Comparison of ENCODE assay signal across 8 mouse cellular contexts in genomic region chr12:24832438-24832837, GRCm38 (mm10). TPM values are rescaled to one million over a fixed set of nuclear protein-coding genes. Genes with fewer than 3 reads are reported as not detected.
DNase-seq lines count a peak whose midpoint lies in the region; ATAC-seq and TF ChIP-seq lines count a peak whose summit lies in the region.

No protein-coding gene starts in this region.

- peak overlapping the region; percentile 69 for H3K4me2 ChIP-seq in forebrain, embryonic 15.5 days (replicated peaks)
- peak overlapping the region; percentile 86 for H3K4me2 ChIP-seq in liver, embryonic 14.5 days (ENCODE audit: low read depth)

- H3K27ac ChIP-seq in heart, embryonic 10.5 days: peak overlapping the region; percentile 98; the same call in 1 of the 2 replicates
- H3K27ac ChIP-seq in ES-Bruce4 (ENCODE audit: insufficient read depth, low read length): no peak overlapping the region
- H3K27ac ChIP-seq in forebrain, embryonic 15.5 days (replicated peaks): no peak overlapping the region
- H3K27ac ChIP-seq in liver, embryonic 14.5 days: no peak overlapping the region

- H3K4me1 ChIP-seq in heart, embryonic 10.5 days: peaks cover 38% of the 10 kb centered on the region
- H3K4me1 ChIP-seq in ES-Bruce4 (ENCODE audit: control insufficient read depth, insufficient read depth, low read length): peaks cover 3% of the 10 kb centered on the region
- peaks cover 39% of the 10 kb centered on the region for H3K4me1 ChIP-seq in forebrain, embryonic 15.5 days
- peaks cover 3 to 12% of the 10 kb centered on the region in 2 experiments; a peak in 3 of 4 replicates for H3K4me1 ChIP-seq in liver, embryonic 14.5 days (replicated peaks; ENCODE audit: control insufficient read depth in 2 of 2, insufficient read depth in 2 of 2, low read length in 1 of 2)

- no peaks in the 10 kb centered on the region for H3K27me3 ChIP-seq in heart, embryonic 10.5 days (ENCODE audit: insufficient read depth, poor library complexity, severe bottlenecking)
- H3K27me3 ChIP-seq in ES-Bruce4 (ENCODE audit: control insufficient read depth, insufficient read depth, low read length, poor library complexity, severe bottlenecking): no peaks in the 10 kb centered on the region
- no peaks in the 10 kb centered on the region for H3K27me3 ChIP-seq in forebrain, embryonic 15.5 days
- H3K27me3 ChIP-seq in liver, embryonic 14.5 days (ENCODE audit: control insufficient read depth, insufficient read depth, low read length): peaks cover 12% of the 10 kb centered on the region

- no peak for TF ChIP-seq CTCF in ES-Bruce4 (IDR thresholded peaks at IDR 0.05; ENCODE audit: low read depth, low read length)
- TF ChIP-seq CTCF in liver, embryonic 14.5 days (IDR thresholded peaks at IDR 0.05; ENCODE audit: low read depth): no peak

- no peaks in the 10 kb centered on the region for H3K36me3 ChIP-seq in heart, embryonic 10.5 days
- H3K36me3 ChIP-seq in ES-Bruce4 (ENCODE audit: control insufficient read depth, insufficient read depth, low read length, poor library complexity, severe bottlenecking): no peaks in the 10 kb centered on the region
- H3K36me3 ChIP-seq in forebrain, embryonic 15.5 days: no peaks in the 10 kb centered on the region
- no peaks in the 10 kb centered on the region for H3K36me3 ChIP-seq in liver, embryonic 14.5 days (replicated peaks; ENCODE audit: control insufficient read depth, insufficient read depth, low read depth)

- DNase-seq in heart, embryonic 10.5 days (ENCODE audit: low spot score): no peak
- DNase-seq in heart, postnatal 25 days (ENCODE audit: low spot score): no peak
- DNase-seq in liver, embryonic 14.5 days (ENCODE audit: low read depth in 3 of 3, low spot score in 3 of 3): no peak
- no peak for DNase-seq in ovary, postnatal 14 days (ENCODE audit: low spot score)
- DNase-seq in right cerebral cortex, postnatal 4 days: no peak
- DNase-seq in gastrocnemius, postnatal 4 days (ENCODE audit: low spot score in 2 of 2): no peak

- intact Hi-C loops in heart, postnatal 25 days (cut with DNase I): loop anchor here (5.0 kb wide), 1 partner anchor 115 kb away; no protein-coding TSS in a partner anchor

- no peak for TF ChIP-seq POLR2A in ES-Bruce4 (IDR thresholded peaks at IDR 0.05; ENCODE audit: insufficient read depth, low read length)

- 29% methylated on average over 2 of the region's 2 CpGs for WGBS in heart, embryonic 10.5 days
- 19% methylated on average over 2 of the region's 2 CpGs for WGBS in forebrain, embryonic 15.5 days
- WGBS in liver, embryonic 14.5 days (ENCODE audit: insufficient replicate concordance): 41% methylated on average over 2 of the region's 2 CpGs

- peak overlapping the region; percentile 85 for H3K9ac ChIP-seq in ES-Bruce4 (ENCODE audit: low read depth, poor library complexity, severe bottlenecking)
- peak overlapping the region; percentile 88 for H3K9ac ChIP-seq in forebrain, embryonic 15.5 days (replicated peaks)
- peak overlapping the region; percentile 69; the same call in 1 of the 2 replicates for H3K9ac ChIP-seq in liver, embryonic 14.5 days (replicated peaks)

- no peaks in the 10 kb centered on the region for H3K9me3 ChIP-seq in heart, embryonic 10.5 days
- H3K9me3 ChIP-seq in ES-Bruce4 (replicated peaks; ENCODE audit: control insufficient read depth, insufficient read depth, low read length, poor library complexity, severe bottlenecking): no peaks in the 10 kb centered on the region
- H3K9me3 ChIP-seq in forebrain, embryonic 15.5 days: no peaks in the 10 kb centered on the region
- no peaks in the 10 kb centered on the region for H3K9me3 ChIP-seq in liver, embryonic 14.5 days (ENCODE audit: control insufficient read depth, low read length)

- TF ChIP-seq EP300 in ES-Bruce4 (IDR thresholded peaks at IDR 0.05; ENCODE audit: insufficient read depth, low read depth, low read length): no peak
- TF ChIP-seq EP300 in liver, embryonic 14.5 days (IDR thresholded peaks at IDR 0.05; ENCODE audit: low read depth): no peak

- no peak for ATAC-seq in forebrain, embryonic 15.5 days (replicated peaks)
- ATAC-seq in liver, embryonic 14.5 days (ENCODE audit: insufficient read depth): no peak

- peak overlapping the region; percentile 95 for H3K4me3 ChIP-seq in heart, embryonic 10.5 days
- peak overlapping the region; percentile 94 for H3K4me3 ChIP-seq in ES-Bruce4 (ENCODE audit: low read depth, low read length)
- peak overlapping the region; percentile 74 for H3K4me3 ChIP-seq in forebrain, embryonic 15.5 days
- H3K4me3 ChIP-seq in liver, embryonic 14.5 days (ENCODE audit: insufficient read depth in 1 of 2, low read depth in 2 of 2, low read length in 2 of 2): peak overlapping the region; percentile 61 to 65

RNA-seq across cellular contexts. Expression of gene Mboat2, which starts 1.8 kb away (rescaled TPM):
- 35.7 and 37.0 TPM in 2 replicates for polyA plus RNA-seq in heart, embryonic 10.5 days (2016; fragmentation: Nextera tagmentation; extraction: Ambion mirVana)
- 10 to 100 TPM; 10.5 to 16.2 TPM for total RNA-seq in heart, postnatal 25 days (2021)
- 16.9 and 20.1 TPM in 2 replicates for polyA plus RNA-seq in ES-Bruce4 (2011; ENCODE audit: insufficient read depth, insufficient read length, low read depth, missing spikeins)
- 70.7 and 72.5 TPM in 2 replicates for polyA plus RNA-seq in forebrain, embryonic 15.5 days (2015; fragmentation: Nextera tagmentation; extraction: Ambion mirVana)
- 0.95 and 1.3 TPM in 2 replicates for polyA plus RNA-seq in liver, embryonic 14.5 days (2012; rRNA removed)
- polyA plus RNA-seq in liver, embryonic 14.5 days (2014; fragmentation: Nextera tagmentation; extraction: Ambion mirVana): 3.6 and 4.0 TPM in 2 replicates
- 10 to 100 TPM; 14.0 to 15.7 TPM for total RNA-seq in gastrocnemius, postnatal 4 days (2021)
